Mouse (Mus musculus) midbrain, embryonic 15.5 days (tissue): ENCODE measurements around the gene Gm20388. TPM values are rescaled to one million over a fixed set of nuclear protein-coding genes. Genes with fewer than 3 reads are reported as not detected.

Source experiments
- ATAC-seq: fragments of 200-750 bp; cut with Nextera tagmentation; replicated peaks from 2 replicates; pipeline ENCODE4 v1.8.0; 2017; ENCODE audit warnings: moderate TSS enrichment
- H3K27ac ChIP-seq: fragments of 300-500 bp; sonication (generic); 2 replicates; pipeline ENCODE4 v1.5.1; 2015; ENCODE audit warnings: mild to moderate bottlenecking, inconsistent platforms
- H3K27me3 ChIP-seq: fragments of 300-500 bp; sonication (generic); replicated peaks from 2 replicates; pipeline ENCODE4 v1.6.1; 2015; ENCODE audit warnings: inconsistent platforms
- H3K36me3 ChIP-seq: fragments of 300-500 bp; sonication (generic); replicated peaks from 2 replicates; pipeline ENCODE4 v1.6.1; 2015; ENCODE audit warnings: inconsistent platforms
- H3K4me1 ChIP-seq: fragments of 300-500 bp; sonication (generic); 2 replicates; pipeline ENCODE4 v1.6.1; 2015; ENCODE audit warnings: inconsistent platforms
- H3K4me2 ChIP-seq: fragments of 300-500 bp; sonication (generic); 2 replicates; pipeline ENCODE4 v1.6.1; 2015; ENCODE audit warnings: inconsistent platforms, mild to moderate bottlenecking, moderate library complexity
- H3K4me3 ChIP-seq: fragments of 300-500 bp; sonication (generic); 2 replicates; pipeline ENCODE4 v1.5.1; 2015; ENCODE audit warnings: mild to moderate bottlenecking, inconsistent platforms
- H3K9ac ChIP-seq: fragments of 300-500 bp; sonication (generic); 2 replicates; pipeline ENCODE4 v1.6.1; 2015; ENCODE audit warnings: mild to moderate bottlenecking, inconsistent platforms
- H3K9me3 ChIP-seq: fragments of 300-500 bp; sonication (generic); 2 replicates; pipeline ENCODE4 v1.6.1; 2016; ENCODE audit warnings: inconsistent platforms
- WGBS: fragments of 180-500 bp; shearing (Covaris S2); methylation state at CpG from one replicate; pipeline ENCODE4 v1.1.7; 2015; ENCODE audit warnings: mixed read lengths; 5-methylcytosine and 5-hydroxymethylcytosine counted together
- polyA plus RNA-seq: library from polyadenylated mRNA; unstranded; fragments of >200 nt; fragmentation: Nextera tagmentation; extraction: Ambion mirVana; gene quantifications from 2 replicates; pipeline ENCODE4 v1.2.1, GENCODE M21; 2015

Gm20388 gene
- polyA plus RNA-seq, 1 experiment from 2014 or later = 5.6 TPM

- H3K27ac ChIP-seq = no peak overlapping the region
- 80% methylated on average over 14 of the region's 14 CpGs for WGBS
- no peak overlapping the region for H3K9ac ChIP-seq
- H3K36me3 ChIP-seq = peaks cover 32% of the 10 kb centered on the region
- no peak overlapping the region for H3K4me3 ChIP-seq
- no peak for ATAC-seq
- H3K9me3 ChIP-seq = no peaks in the 10 kb centered on the region
- no peak overlapping the region for H3K4me2 ChIP-seq
- H3K27me3 ChIP-seq = no peaks in the 10 kb centered on the region
- peaks cover 9% of the 10 kb centered on the region; the same call in 1 of the 2 replicates for H3K4me1 ChIP-seq
Measured at GRCm38 (mm10) chr8:122635878-122636802, 2725.5 kb downstream of the Gm20388 start.

DNA sequence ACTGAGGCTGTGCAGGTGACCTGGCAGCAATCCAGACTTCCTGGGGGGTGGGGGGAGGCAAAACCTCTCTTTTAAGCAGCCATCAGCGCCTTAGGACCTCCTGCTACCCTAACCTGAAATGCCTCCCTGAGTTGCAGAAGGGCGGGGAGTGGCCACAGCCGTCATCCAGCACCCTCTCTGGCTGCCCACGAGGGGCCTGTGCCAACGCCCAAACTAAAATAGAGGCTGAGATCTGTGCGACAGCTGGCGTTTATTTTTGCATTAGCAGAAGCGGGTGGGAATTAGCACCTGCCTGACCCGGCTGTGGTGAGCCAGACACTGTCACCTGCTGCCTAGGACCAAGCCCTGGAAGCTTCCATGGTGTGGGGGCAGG, 2726.1 kb downstream of the Gm20388 start:
- no peak overlapping the region for H3K4me2 ChIP-seq
- peaks cover 32% of the 10 kb centered on the region for H3K36me3 ChIP-seq
- H3K4me3 ChIP-seq = no peak overlapping the region
- no peak overlapping the region for H3K27ac ChIP-seq
- H3K27me3 ChIP-seq = no peaks in the 10 kb centered on the region
- 81% methylated on average over 9 of the region's 9 CpGs for WGBS
- H3K4me1 ChIP-seq = peaks cover 9% of the 10 kb centered on the region; the same call in 1 of the 2 replicates
- no peaks in the 10 kb centered on the region for H3K9me3 ChIP-seq
- no peak for ATAC-seq
- H3K9ac ChIP-seq = no peak overlapping the region

DNA sequence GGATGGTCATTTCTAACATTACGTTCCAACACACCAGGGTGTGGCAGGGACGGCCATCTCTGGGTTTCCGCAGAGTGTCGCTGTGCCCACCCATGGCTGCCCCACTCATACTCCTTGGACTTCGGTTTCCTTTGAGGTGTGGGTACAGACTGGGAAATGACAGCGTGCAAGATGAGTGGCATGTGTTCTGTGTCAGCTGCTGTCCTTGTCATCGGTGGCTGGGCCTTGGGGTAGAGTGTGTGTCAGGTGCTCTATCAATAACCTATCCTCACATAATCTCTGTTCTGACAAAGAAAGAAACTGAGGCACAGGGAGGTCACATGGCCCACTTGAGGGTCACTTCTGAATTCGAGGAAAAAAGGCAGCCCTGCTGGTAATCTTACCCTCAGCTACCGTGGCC, 2726.6 kb downstream of the Gm20388 start:
- H3K9ac ChIP-seq = no peak overlapping the region
- no peaks in the 10 kb centered on the region for H3K9me3 ChIP-seq
- H3K4me2 ChIP-seq = no peak overlapping the region
- H3K4me3 ChIP-seq = no peak overlapping the region
- no peaks in the 10 kb centered on the region for H3K27me3 ChIP-seq
- no peak overlapping the region for H3K27ac ChIP-seq
- H3K4me1 ChIP-seq = peaks cover 9% of the 10 kb centered on the region; the same call in 1 of the 2 replicates
- no peak for ATAC-seq
- H3K36me3 ChIP-seq = peaks cover 32% of the 10 kb centered on the region
- 92% methylated on average over 9 of the region's 9 CpGs for whole genome bisulfite sequencing

DNA sequence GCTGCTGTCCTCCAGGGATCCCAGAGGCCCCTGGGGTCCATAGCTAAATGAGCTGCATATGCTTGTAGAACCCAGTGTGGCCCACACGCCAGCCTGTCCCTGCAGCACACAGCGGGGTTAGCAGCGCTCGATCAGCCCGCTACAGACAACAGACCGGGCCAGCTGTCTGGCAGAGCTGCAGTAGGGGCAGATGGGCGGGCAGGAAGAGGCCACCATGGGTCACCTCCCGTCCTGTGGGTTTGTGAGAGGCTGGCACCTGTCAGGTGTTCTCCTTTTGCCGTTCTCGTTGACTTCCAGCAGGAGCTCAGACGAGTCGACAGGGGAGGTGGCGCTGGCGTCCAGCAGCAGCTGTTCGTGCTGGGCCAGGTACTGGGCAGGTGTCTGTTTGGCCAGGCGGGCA, 2728.0 kb downstream of the Gm20388 start:
- no peak overlapping the region for H3K27ac ChIP-seq

GRCm38 (mm10) chr8:122639521-122640248, 2729.0 kb downstream of the Gm20388 start:
- Histone ChIP-seq H3K36me3 (peaks cover 18% of the 10 kb centered on the region), H3K27me3 (no peaks in the 10 kb centered on the region), H3K9me3 (no peaks in the 10 kb centered on the region), H3K4me3 (no peak overlapping the region), H3K27ac (0 out of 2 replicates have a peak overlapping the region, but pooled peaks have one; percentile 5), H3K4me2 (no peak overlapping the region), H3K4me1 (peaks cover 9% of the 10 kb centered on the region; the same call in 1 of the 2 replicates), H3K9ac (no peak overlapping the region)
- 33% methylated on average over 16 of the region's 16 CpGs for WGBS
- ATAC-seq = 0 out of 2 replicates have a peak, but pooled peaks have one; percentile 51

More for the DNA sequence above, 2728.0 kb downstream of the Gm20388 start:
- 72% methylated on average over 16 of the region's 16 CpGs for WGBS
- Histone ChIP-seq H3K4me1 (peaks cover 9% of the 10 kb centered on the region; the same call in 1 of the 2 replicates), H3K4me3 (no peak overlapping the region), H3K27me3 (no peaks in the 10 kb centered on the region), H3K36me3 (peaks cover 27% of the 10 kb centered on the region), H3K4me2 (no peak overlapping the region), H3K9me3 (no peaks in the 10 kb centered on the region), H3K9ac (no peak overlapping the region)
- no peak for ATAC-seq

DNA sequence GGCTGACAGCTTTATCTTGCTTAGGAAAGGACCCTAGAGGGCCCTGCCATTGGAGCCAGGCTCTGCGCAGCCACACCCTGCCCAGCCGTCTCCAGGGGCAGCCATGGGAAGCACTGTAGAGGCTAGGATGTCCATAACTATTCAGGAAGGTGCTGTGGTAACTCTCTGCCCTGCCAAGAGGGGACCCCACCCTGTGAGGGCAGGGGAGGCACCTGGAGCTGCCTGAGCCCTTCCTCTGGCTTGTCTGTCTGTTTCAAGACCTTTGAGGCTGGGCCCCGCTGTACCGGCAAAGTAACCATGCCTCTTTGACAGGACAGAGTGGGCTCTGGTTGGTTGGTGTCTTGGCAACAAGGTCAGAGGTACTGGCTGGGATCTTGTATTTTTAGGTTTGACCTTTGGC, 2730.2 kb downstream of the Gm20388 start:
- Histone ChIP-seq H3K36me3 (peaks cover 9% of the 10 kb centered on the region), H3K4me2 (no peak overlapping the region), H3K4me1 (peaks cover 9% of the 10 kb centered on the region; the same call in 1 of the 2 replicates), H3K9ac (no peak overlapping the region), H3K4me3 (no peak overlapping the region), H3K27me3 (no peaks in the 10 kb centered on the region), H3K9me3 (no peaks in the 10 kb centered on the region), H3K27ac (no peak overlapping the region)
- WGBS = 87% methylated on average over 4 of the region's 4 CpGs
- no peak for ATAC-seq

- no peak overlapping the region for H3K9ac ChIP-seq
- peaks cover 9% of the 10 kb centered on the region; the same call in 1 of the 2 replicates for H3K4me1 ChIP-seq
- H3K27me3 ChIP-seq = no peaks in the 10 kb centered on the region
- H3K27ac ChIP-seq = no peak overlapping the region
- H3K9me3 ChIP-seq = no peaks in the 10 kb centered on the region
- no peak overlapping the region for H3K4me2 ChIP-seq
- no peak for ATAC-seq
- H3K4me3 ChIP-seq = no peak overlapping the region
- peaks cover 9% of the 10 kb centered on the region for H3K36me3 ChIP-seq
- 76% methylated on average over 12 of the region's 15 CpGs for WGBS
Measured at GRCm38 (mm10) chr8:122641406-122641805, 2730.8 kb downstream of the Gm20388 start.

DNA sequence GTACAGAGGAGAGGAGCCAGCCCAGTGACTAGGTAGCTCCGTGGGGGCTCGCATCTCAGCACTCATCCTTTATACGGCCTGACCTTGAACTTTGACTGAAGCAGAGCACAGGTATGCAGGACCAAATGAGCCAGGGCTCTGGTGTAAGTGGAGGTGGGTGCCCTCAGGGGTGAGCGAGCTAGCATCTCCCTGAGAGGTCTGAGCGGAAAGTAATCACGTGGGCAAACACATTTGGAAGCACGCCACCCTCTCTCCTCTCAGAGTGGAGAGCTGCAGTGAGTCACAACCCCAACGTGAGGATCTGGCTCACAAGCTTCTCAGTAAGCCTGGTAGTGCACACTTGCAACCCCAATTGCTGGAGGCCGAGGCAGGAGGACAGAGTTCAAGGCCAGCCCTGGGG, 2731.4 kb downstream of the Gm20388 start:
- H3K9me3 ChIP-seq = no peaks in the 10 kb centered on the region
- no peak overlapping the region for H3K27ac ChIP-seq
- no peak for ATAC-seq
- peaks cover 12% of the 10 kb centered on the region for H3K36me3 ChIP-seq
- H3K4me2 ChIP-seq = no peak overlapping the region
- H3K4me1 ChIP-seq = peaks cover 9% of the 10 kb centered on the region; the same call in 1 of the 2 replicates
- no peaks in the 10 kb centered on the region for H3K27me3 ChIP-seq
- no peak overlapping the region for H3K4me3 ChIP-seq
- 74% methylated on average over 9 of the region's 9 CpGs for WGBS
- no peak overlapping the region for H3K9ac ChIP-seq

DNA sequence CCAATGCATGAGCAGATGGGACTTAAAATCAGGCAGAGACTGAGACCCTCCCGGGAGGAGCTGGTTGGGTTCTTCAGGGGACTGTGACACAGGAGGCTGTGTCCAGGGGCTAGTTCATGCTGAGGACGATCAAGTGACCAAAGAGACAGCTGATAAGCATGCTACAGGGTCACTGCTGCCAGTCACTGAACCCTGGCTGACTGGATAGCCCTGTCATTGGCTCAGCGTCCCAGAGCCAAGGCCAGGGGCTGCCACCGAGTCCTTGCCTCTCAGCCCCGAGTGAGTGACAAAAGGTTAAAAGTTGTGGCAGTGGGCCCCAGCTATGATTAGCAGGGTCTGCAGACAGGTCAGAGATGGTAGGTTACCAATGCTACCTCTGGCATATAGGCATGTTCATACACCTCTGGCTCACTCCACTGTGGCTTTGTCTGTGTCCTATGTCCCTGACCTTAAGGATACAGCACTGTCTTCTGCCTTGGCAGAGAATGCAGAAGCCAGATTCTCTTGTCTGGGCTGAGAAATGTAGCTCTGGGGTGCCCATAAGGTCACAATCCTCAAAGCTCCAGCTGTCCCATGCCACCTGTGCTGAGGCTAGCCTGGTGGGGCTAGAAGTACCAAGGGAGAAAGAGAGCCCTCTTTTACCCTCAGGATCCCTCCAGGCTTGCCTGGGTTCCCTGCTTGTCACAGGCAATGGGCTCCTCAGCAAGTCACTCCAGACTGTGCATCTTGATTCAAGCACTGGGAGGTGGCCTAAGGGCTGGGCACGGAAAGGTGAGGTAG, 2733.7 kb downstream of the Gm20388 start:
- H3K9me3 ChIP-seq = no peaks in the 10 kb centered on the region
- no peak overlapping the region for H3K4me3 ChIP-seq
- 81% methylated on average over 6 of the region's 6 CpGs for WGBS
- H3K4me1 ChIP-seq = peaks cover 3% of the 10 kb centered on the region; the same call in 1 of the 2 replicates
- H3K4me2 ChIP-seq = no peak overlapping the region
- no peak overlapping the region for H3K9ac ChIP-seq
- no peaks in the 10 kb centered on the region for H3K27me3 ChIP-seq
- peaks cover 15% of the 10 kb centered on the region; the same call in 1 of the 2 replicates for H3K36me3 ChIP-seq
- H3K27ac ChIP-seq = no peak overlapping the region
- ATAC-seq = no peak

DNA sequence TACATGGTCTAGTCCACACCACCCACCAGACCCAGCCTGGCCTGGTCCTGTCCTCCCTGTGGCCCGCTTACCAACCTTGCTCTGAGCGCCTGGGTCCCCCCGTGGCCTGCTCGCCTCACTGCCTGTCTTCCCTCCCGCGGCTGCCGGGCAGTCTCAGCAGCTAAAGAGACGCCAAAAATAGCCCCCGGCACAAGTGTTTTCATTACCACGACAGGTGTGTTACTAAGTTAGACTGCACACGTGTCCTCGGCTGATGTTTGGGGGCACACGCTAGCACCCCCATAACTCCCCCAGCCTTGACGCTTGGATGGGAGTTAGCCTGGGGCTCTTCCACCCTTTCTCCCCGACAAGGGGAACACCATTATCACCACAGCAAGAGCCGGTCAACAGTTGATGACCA, 2735.7 kb downstream of the Gm20388 start:
- Histone ChIP-seq H3K4me1 (0 out of 2 replicates have a peak, but pooled peaks cover 3% of the 10 kb centered on the region), H3K9me3 (no peaks in the 10 kb centered on the region), H3K4me2 (no peak overlapping the region), H3K36me3 (peaks cover 15% of the 10 kb centered on the region; the same call in 1 of the 2 replicates), H3K27ac (no peak overlapping the region), H3K27me3 (no peaks in the 10 kb centered on the region), H3K9ac (no peak overlapping the region), H3K4me3 (no peak overlapping the region)
- no peak for ATAC-seq
- WGBS = 91% methylated on average over 16 of the region's 16 CpGs

GRCm38 (mm10) chr8:122648192-122648970, 2737.7 kb downstream of the Gm20388 start:
- WGBS = 81% methylated on average over 15 of the region's 15 CpGs
- H3K4me2 ChIP-seq = no peak overlapping the region
- no peak overlapping the region for H3K9ac ChIP-seq
- H3K4me1 ChIP-seq = peaks cover 11% of the 10 kb centered on the region; the same call in 1 of the 2 replicates
- H3K9me3 ChIP-seq = no peaks in the 10 kb centered on the region
- H3K4me3 ChIP-seq = no peak overlapping the region
- H3K27ac ChIP-seq = no peak overlapping the region
- H3K27me3 ChIP-seq = no peaks in the 10 kb centered on the region
- no peak for ATAC-seq
- H3K36me3 ChIP-seq = peaks cover 12% of the 10 kb centered on the region; the same call in 1 of the 2 replicates
